In the genomic region with DNA sequence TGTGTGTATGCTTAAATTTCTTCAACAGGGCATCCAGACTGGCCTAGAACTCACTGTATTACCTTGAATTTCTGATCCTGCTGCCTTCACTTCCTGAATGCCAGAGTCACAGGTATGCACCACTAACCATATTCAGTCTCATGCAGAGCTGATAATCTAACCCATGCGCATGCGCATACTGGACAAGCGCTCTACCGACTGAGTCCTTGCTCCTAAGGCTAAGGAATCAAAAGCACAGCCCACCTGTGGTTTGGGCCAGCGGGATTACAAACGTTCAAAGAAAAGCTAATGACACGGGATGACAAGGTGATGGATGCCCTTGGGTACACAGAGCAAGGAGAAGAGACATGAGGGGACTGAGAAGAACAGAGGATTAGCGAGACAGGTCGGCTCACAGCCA, we compare ENCODE assay signal across 22 mouse cellular contexts.
DNase-seq lines count a peak whose midpoint lies in the region; ATAC-seq and TF ChIP-seq lines count a peak whose summit lies in the region.
"Had no signal": no experiment of that assay in that cellular context is flagged by ENCODE, and none has a peak within 500 bp of the region (broad histone marks: within the 10 kb centered on the region; RNA-seq: fewer than 3 reads in every experiment).

No protein-coding gene starts in this region.

- no peak for ATAC-seq in midbrain, embryonic 11.5 days (ENCODE audit: low FRiP score)
- no peak for ATAC-seq in embryonic facial prominence, embryonic 13.5 days (ENCODE audit: insufficient number of reproducible peaks, insufficient read depth, low FRiP score, low TSS enrichment, low read depth)
- no peak for ATAC-seq in limb, embryonic 11.5 days (ENCODE audit: insufficient number of reproducible peaks, low FRiP score, low TSS enrichment, low read depth)
- no peak for ATAC-seq in stomach, postnatal 0 days (ENCODE audit: low FRiP score, low TSS enrichment)
- ATAC-seq: forebrain, embryonic 15.5 days had no signal

- no peak for DNase-seq in midbrain, embryonic 10.5 days (ENCODE audit: low spot score)
- DNase-seq in midbrain, embryonic 11.5 days (ENCODE audit: low spot score, missing footprints) = no peak
- DNase-seq in limb, embryonic 11.5 days (ENCODE audit: low spot score) = no peak
- DNase-seq in stomach, postnatal 0 days (ENCODE audit: low spot score) = peak; percentile 52
- DNase-seq in cerebellum, adult 9-10 months = no peak
- no peak for DNase-seq in cerebellum, adult 11-12 months
- DNase-seq: cerebellum, adult 2 months; gastrocnemius, postnatal 25 days; heart, postnatal 10 days; kidney, adult 2 months; kidney, postnatal 25 days; layer of hippocampus, adult 9-11 months; liver, embryonic 13.5 days; right cerebral cortex, postnatal 4 days; thymus, postnatal 36 days had no signal

- H3K27ac ChIP-seq in midbrain, embryonic 10.5 days (replicated peaks) = 0 out of 2 replicates have a peak overlapping the region, but pooled peaks have one; percentile 78
- no peak overlapping the region for H3K27ac ChIP-seq in midbrain, embryonic 11.5 days (ENCODE audit: low read depth, low read length)
- H3K27ac ChIP-seq in embryonic facial prominence, embryonic 13.5 days = 0 out of 2 replicates have a peak overlapping the region, but pooled peaks have one; percentile 33
- H3K27ac ChIP-seq in limb, embryonic 11.5 days (replicated peaks; ENCODE audit: low read depth, low read length) = peak overlapping the region; percentile 36; the same call in 1 of the 2 replicates
- H3K27ac ChIP-seq in stomach, postnatal 0 days (replicated peaks) = peak overlapping the region; percentile 92
- H3K27ac ChIP-seq: forebrain, embryonic 15.5 days; hindbrain, embryonic 14.5 days; liver, embryonic 13.5 days; neural tube, embryonic 12.5 days had no signal

- H3K4me2 ChIP-seq in midbrain, embryonic 11.5 days = no peak overlapping the region
- no peak overlapping the region for H3K4me2 ChIP-seq in embryonic facial prominence, embryonic 13.5 days
- no peak overlapping the region for H3K4me2 ChIP-seq in limb, embryonic 11.5 days (ENCODE audit: low read depth, severe bottlenecking)
- no peak overlapping the region for H3K4me2 ChIP-seq in stomach, postnatal 0 days (replicated peaks; ENCODE audit: low read depth)
- H3K4me2 ChIP-seq: forebrain, embryonic 15.5 days; hindbrain, embryonic 14.5 days; limb, embryonic 12.5 days; liver, embryonic 13.5 days; neural tube, embryonic 12.5 days had no signal

- no peak for TF ChIP-seq EP300 in stomach, postnatal 0 days (optimal IDR thresholded peaks at IDR 0.05)

- peaks cover 31% of the 10 kb centered on the region for H3K4me1 ChIP-seq in midbrain, embryonic 10.5 days
- H3K4me1 ChIP-seq in midbrain, embryonic 11.5 days (ENCODE audit: control insufficient read depth, insufficient read depth, low read length) = peaks cover 5% of the 10 kb centered on the region; the same call in 1 of the 2 replicates
- H3K4me1 ChIP-seq in embryonic facial prominence, embryonic 13.5 days = peaks cover 50% of the 10 kb centered on the region
- peaks cover 29% of the 10 kb centered on the region for H3K4me1 ChIP-seq in limb, embryonic 11.5 days (ENCODE audit: control insufficient read depth, insufficient read depth, low read length)
- H3K4me1 ChIP-seq in stomach, postnatal 0 days (replicated peaks; ENCODE audit: control insufficient read depth, insufficient read depth) = peaks cover 4% of the 10 kb centered on the region; the same call in 1 of the 2 replicates

- 65% methylated on average over 9 of the region's 9 CpGs for WGBS in midbrain, embryonic 10.5 days
- 60% methylated on average over 9 of the region's 9 CpGs for WGBS in midbrain, embryonic 11.5 days
- WGBS in embryonic facial prominence, embryonic 13.5 days = 68% methylated on average over 9 of the region's 9 CpGs
- 56% methylated on average over 9 of the region's 9 CpGs for WGBS in limb, embryonic 11.5 days
- 44% methylated on average over 9 of the region's 9 CpGs for WGBS in stomach, postnatal 0 days

- TF ChIP-seq CTCF in stomach, postnatal 0 days (IDR thresholded peaks at IDR 0.05; ENCODE audit: low read depth) = no peak

- H3K4me3 ChIP-seq in midbrain, embryonic 10.5 days = no peak overlapping the region
- H3K4me3 ChIP-seq in midbrain, embryonic 11.5 days (ENCODE audit: low read depth, low read length) = no peak overlapping the region
- H3K4me3 ChIP-seq in embryonic facial prominence, embryonic 13.5 days = no peak overlapping the region
- no peak overlapping the region for H3K4me3 ChIP-seq in limb, embryonic 11.5 days (ENCODE audit: low read depth, low read length)
- no peak overlapping the region for H3K4me3 ChIP-seq in stomach, postnatal 0 days (ENCODE audit: low read depth, low read length)
- H3K4me3 ChIP-seq: forebrain, embryonic 15.5 days; heart, embryonic 10.5 days; limb, embryonic 12.5 days; liver, embryonic 13.5 days; megakaryocyte, embryonic 14.5 days; neural tube, embryonic 12.5 days had no signal

- no peak overlapping the region for H3K9ac ChIP-seq in midbrain, embryonic 11.5 days (ENCODE audit: low read length)
- no peak overlapping the region for H3K9ac ChIP-seq in embryonic facial prominence, embryonic 13.5 days
- no peak overlapping the region for H3K9ac ChIP-seq in limb, embryonic 11.5 days (ENCODE audit: low read length)
- no peak overlapping the region for H3K9ac ChIP-seq in stomach, postnatal 0 days (ENCODE audit: low read length)
- H3K9ac ChIP-seq: forebrain, embryonic 15.5 days; hindbrain, embryonic 14.5 days; limb, embryonic 12.5 days; liver, embryonic 13.5 days; neural tube, embryonic 12.5 days had no signal

- peaks cover 36% of the 10 kb centered on the region for H3K27me3 ChIP-seq in midbrain, embryonic 10.5 days (ENCODE audit: low read depth, poor library complexity, severe bottlenecking)
- H3K27me3 ChIP-seq in midbrain, embryonic 11.5 days (ENCODE audit: control insufficient read depth, insufficient read depth, low read length) = peaks cover 3% of the 10 kb centered on the region; the same call in 1 of the 2 replicates
- no peaks in the 10 kb centered on the region for H3K27me3 ChIP-seq in embryonic facial prominence, embryonic 13.5 days
- no peaks in the 10 kb centered on the region for H3K27me3 ChIP-seq in limb, embryonic 11.5 days (ENCODE audit: control insufficient read depth, insufficient read depth, low read length)
- no peaks in the 10 kb centered on the region for H3K27me3 ChIP-seq in stomach, postnatal 0 days (ENCODE audit: control insufficient read depth, insufficient read depth, low read length)
- H3K27me3 ChIP-seq: forebrain, embryonic 15.5 days; limb, embryonic 12.5 days; liver, embryonic 13.5 days; neural tube, embryonic 12.5 days had no signal

- H3K9me3 ChIP-seq in midbrain, embryonic 10.5 days (replicated peaks) = peaks cover 13% of the 10 kb centered on the region; the same call in 1 of the 2 replicates
- H3K9me3 ChIP-seq in midbrain, embryonic 11.5 days (ENCODE audit: control insufficient read depth, low read length) = peaks cover 5% of the 10 kb centered on the region; the same call in 1 of the 2 replicates
- H3K9me3 ChIP-seq in embryonic facial prominence, embryonic 13.5 days = no peaks in the 10 kb centered on the region; the same call in 1 of the 2 replicates
- H3K9me3 ChIP-seq in limb, embryonic 11.5 days (ENCODE audit: control insufficient read depth, low read length) = peaks cover 4% of the 10 kb centered on the region; the same call in 1 of the 2 replicates
- no peaks in the 10 kb centered on the region for H3K9me3 ChIP-seq in stomach, postnatal 0 days (ENCODE audit: control insufficient read depth, low read length)
- H3K9me3 ChIP-seq: forebrain, embryonic 15.5 days; liver, embryonic 13.5 days; neural tube, embryonic 12.5 days had no signal

- no peaks in the 10 kb centered on the region for H3K36me3 ChIP-seq in midbrain, embryonic 10.5 days
- H3K36me3 ChIP-seq in midbrain, embryonic 11.5 days (ENCODE audit: control insufficient read depth, insufficient read depth, low read length) = no peaks in the 10 kb centered on the region
- H3K36me3 ChIP-seq in embryonic facial prominence, embryonic 13.5 days = no peaks in the 10 kb centered on the region
- H3K36me3 ChIP-seq in limb, embryonic 11.5 days (ENCODE audit: control insufficient read depth, insufficient read depth, low read length) = no peaks in the 10 kb centered on the region
- H3K36me3 ChIP-seq in stomach, postnatal 0 days (ENCODE audit: control insufficient read depth, insufficient read depth, low read length) = no peaks in the 10 kb centered on the region
- H3K36me3 ChIP-seq: forebrain, embryonic 15.5 days; heart, embryonic 10.5 days; limb, embryonic 12.5 days; liver, embryonic 13.5 days; neural tube, embryonic 12.5 days had no signal
